Mouse (Mus musculus) heart, adult 2 months (tissue): ENCODE measurements around the gene Prom2. TPM values are rescaled to one million over a fixed set of nuclear protein-coding genes. Genes with fewer than 3 reads are reported as not detected.

Experiments used
- DNase-seq, 2 experiments: peaks; one replicate each; pipeline ENCODE4 v3.0.0; 2021
- H3K27ac ChIP-seq: fragments of 200-600 bp; 2 replicates; pipeline ENCODE4 v1.8.1; 2022
- H3K27me3 ChIP-seq: fragments of 200-500 bp; 2 replicates; pipeline ENCODE4 v1.6.1; 2012; ENCODE audit warnings: mild to moderate bottlenecking, low read length, inconsistent platforms, mixed read lengths; ENCODE audit not compliant: control insufficient read depth, insufficient read depth
- H3K36me3 ChIP-seq: fragments of 200-500 bp; 2 replicates; pipeline ENCODE4 v1.6.1; 2012; ENCODE audit warnings: low read length, inconsistent platforms; ENCODE audit not compliant: control insufficient read depth, insufficient read depth
- H3K4me1 ChIP-seq: fragments of 200-500 bp; 2 replicates; pipeline ENCODE4 v1.6.1; 2011; ENCODE audit warnings: low read length; ENCODE audit not compliant: control insufficient read depth, insufficient read depth
- H3K4me3 ChIP-seq: fragments of 200-600 bp; 2 replicates; pipeline ENCODE4 v1.8.1; 2022
- H3K79me2 ChIP-seq: fragments of 200-500 bp; replicated peaks from 2 replicates; pipeline ENCODE4 v1.6.1; 2012; ENCODE audit warnings: mild to moderate bottlenecking, inconsistent platforms, low read length, moderate library complexity, mixed read lengths; ENCODE audit not compliant: control insufficient read depth, insufficient read depth
- H3K9ac ChIP-seq: fragments of 200-500 bp; 2 replicates; pipeline ENCODE4 v1.6.1; 2012; ENCODE audit warnings: low read depth, mild to moderate bottlenecking, control low read depth, inconsistent platforms, low read length, mixed read lengths
- CTCF ChIP-seq: fragments of 200-600 bp; IDR thresholded peaks from 2 replicates; pipeline ENCODE4 v1.8.1; 2022; ENCODE audit warnings: antibody characterized with exemption, mild to moderate bottlenecking, moderate library complexity
- EP300 ChIP-seq: fragments of 200-500 bp; IDR thresholded peaks from 2 replicates; pipeline ENCODE4 v1.6.1; 2011; ENCODE audit warnings: low read depth, low read length, control low read depth; ENCODE audit not compliant: insufficient read depth
- POLR2A ChIP-seq: fragments of 200-500 bp; IDR thresholded peaks from 2 replicates; pipeline ENCODE4 v1.6.1; 2011; ENCODE audit warnings: mild to moderate bottlenecking, low read depth, low read length, control low read depth; ENCODE audit not compliant: insufficient read depth
- WGBS: fragments of 180-500 bp; shearing (Covaris S2); methylation state at CpG from one replicate; pipeline ENCODE4 v1.1.7; 2018; 5-methylcytosine and 5-hydroxymethylcytosine counted together
- intact Hi-C: fragments of 180-260 bp; cut with DNase I; formaldehyde crosslinking; loops from one replicate; pipeline ENCODE4 v1.15.1; 2025
- polyA plus RNA-seq: library from polyadenylated mRNA; depleted of rRNA; stranded (reverse); fragments of >200 nt; gene quantifications from 2 replicates; pipeline ENCODE4 v1.2.3, GENCODE M21; 2012
- total RNA-seq, 2 experiments: library from RNA; stranded (reverse); gene quantifications; 2 replicates each; pipeline ENCODE4 v1.2.3; 2021

Gene Prom2
- total and polyA plus RNA-seq, 3 experiments, result 0.14 TPM; not detected in 2

DNA sequence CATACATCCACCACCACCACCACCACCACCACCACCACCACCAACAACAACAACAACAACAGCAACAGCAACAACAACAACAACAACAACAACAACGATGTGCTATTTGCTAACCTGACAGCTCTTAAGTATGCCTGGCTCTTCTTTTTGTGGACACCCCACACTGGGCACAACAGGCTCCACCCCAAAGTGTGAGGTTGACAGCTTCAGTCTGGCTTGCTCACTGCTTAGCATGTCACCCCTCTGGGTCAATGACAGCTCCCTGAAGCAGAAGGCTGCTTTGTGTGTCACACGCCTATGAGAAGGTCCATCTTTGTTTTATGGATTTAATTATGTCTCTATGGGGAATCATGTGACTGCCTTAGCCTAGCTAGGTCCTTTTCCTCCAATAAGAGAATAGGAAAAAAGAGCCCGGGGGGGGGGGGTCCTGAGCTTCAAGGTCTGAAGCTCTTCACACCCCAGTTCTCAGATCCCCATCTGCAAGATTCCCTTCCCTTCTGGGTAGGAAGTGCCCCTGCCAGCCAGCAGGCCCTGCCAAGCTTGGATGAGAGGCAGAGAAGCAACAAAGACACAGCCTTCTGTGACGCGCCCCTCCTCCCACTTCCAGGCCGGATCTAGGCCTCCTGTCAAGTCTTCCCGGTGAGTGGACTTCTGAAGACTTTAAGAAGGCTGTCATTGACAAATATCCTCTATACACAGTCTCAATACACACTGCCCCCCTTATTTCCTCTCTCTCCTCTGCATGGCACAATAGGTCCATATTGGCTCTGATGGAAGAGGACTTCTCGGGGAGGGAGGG lies 37.3 kb downstream of the Prom2 start:
- H3K36me3 ChIP-seq, result no peaks in the 10 kb centered on the region
- no peak overlapping the region for H3K4me3 ChIP-seq
- H3K9ac ChIP-seq, result no peak overlapping the region
- intact Hi-C loops, result no loop called here
- WGBS, result 46% methylated on average over 8 of the region's 8 CpGs
- no peaks in the 10 kb centered on the region for H3K79me2 ChIP-seq
- no peaks in the 10 kb centered on the region for H3K27me3 ChIP-seq
- TF ChIP-seq CTCF, result no peak
- no peak for TF ChIP-seq EP300
- no peak for TF ChIP-seq POLR2A
- H3K4me1 ChIP-seq, result no peaks in the 10 kb centered on the region
- DNase-seq, result no peak
- no peak overlapping the region for H3K27ac ChIP-seq

DNA sequence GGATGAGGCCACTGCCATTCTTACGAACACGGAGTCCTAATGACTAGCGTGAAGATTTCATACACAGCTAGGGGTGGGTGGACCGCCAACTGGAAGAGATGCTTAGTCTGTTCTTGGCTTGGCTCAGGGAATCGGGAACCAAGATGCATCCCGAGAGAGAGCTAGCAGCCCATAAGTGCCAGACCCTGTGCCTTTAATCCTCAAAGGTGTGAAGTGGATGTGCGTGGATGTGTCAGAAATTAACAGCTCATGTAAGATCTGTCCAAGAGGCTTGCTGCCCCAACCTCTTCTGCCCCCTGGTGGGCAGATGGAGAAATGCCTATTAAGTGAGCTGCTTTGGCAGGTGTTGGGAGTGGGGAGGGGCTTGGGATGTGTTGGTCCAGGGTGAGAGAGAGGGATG lies 40.2 kb downstream of the Prom2 start:
- no peak overlapping the region for H3K9ac ChIP-seq
- no peaks in the 10 kb centered on the region for H3K4me1 ChIP-seq
- no peak overlapping the region for H3K27ac ChIP-seq
- 0 out of 2 replicates have a peak, but pooled peaks have one; percentile 17 for TF ChIP-seq EP300
- peak; percentile 93 for TF ChIP-seq CTCF
- TF ChIP-seq POLR2A, result no peak
- WGBS, result 39% methylated on average over 7 of the region's 7 CpGs
- intact Hi-C loops, result loop anchor here (1.0 kb wide), 2 partner anchors 39 to 139 kb away; no protein-coding TSS in a partner anchor
- peak; percentile 51 to 67 for DNase-seq
- no peaks in the 10 kb centered on the region for H3K36me3 ChIP-seq
- no peaks in the 10 kb centered on the region for H3K27me3 ChIP-seq
- H3K4me3 ChIP-seq, result no peak overlapping the region
- H3K79me2 ChIP-seq, result no peaks in the 10 kb centered on the region

DNA sequence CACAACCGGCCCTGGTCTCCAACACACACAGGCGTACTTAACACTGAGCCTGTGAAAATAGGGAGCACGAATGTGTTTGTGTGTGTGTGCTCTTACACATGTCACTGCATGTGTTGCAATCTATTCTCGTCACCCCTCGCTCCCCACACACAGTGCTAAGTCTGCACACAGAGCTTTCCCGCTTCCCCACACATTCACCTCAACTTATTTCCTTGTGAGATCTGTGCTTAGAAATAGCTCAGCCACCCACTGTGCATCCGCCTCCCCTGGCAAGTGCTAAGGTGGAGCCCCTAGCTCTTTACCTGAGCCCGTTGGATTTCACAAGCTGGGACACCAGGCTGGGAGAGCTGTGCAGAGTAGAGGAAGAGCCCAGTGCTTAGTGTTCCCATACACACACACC lies 42.5 kb downstream of the Prom2 start:
- Histone ChIP-seq H3K4me1 (no peaks in the 10 kb centered on the region), H3K4me3 (no peak overlapping the region), H3K27ac (no peak overlapping the region), H3K79me2 (no peaks in the 10 kb centered on the region), H3K27me3 (no peaks in the 10 kb centered on the region), H3K36me3 (no peaks in the 10 kb centered on the region), H3K9ac (no peak overlapping the region)
- DNase-seq, result no peak
- WGBS, result 76% methylated on average over 8 of the region's 8 CpGs
- TF ChIP-seq EP300 (no peak), POLR2A (no peak)
- intact Hi-C loops, result no loop called here

DNA sequence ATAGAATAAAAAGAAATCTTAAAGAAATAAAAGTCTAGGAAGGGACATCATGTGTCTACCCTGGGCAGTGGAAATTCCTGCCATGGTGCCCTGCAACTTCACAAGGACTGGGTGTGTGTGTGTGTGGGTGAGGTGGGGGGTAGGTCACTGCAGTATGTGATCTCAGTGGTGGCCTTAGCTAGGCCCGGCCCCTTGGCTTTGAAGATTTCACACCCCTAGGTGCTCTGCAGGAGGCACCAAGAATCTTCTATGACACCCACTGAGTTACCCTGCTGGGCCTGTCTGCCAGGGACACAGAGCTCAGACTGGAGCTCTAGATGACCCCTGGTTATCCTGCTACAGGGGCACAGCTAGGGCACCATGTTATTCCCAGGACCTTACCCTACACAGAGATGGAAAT lies 44.9 kb downstream of the Prom2 start:
- intact Hi-C loops, result no loop called here
- no peak overlapping the region for H3K27ac ChIP-seq
- H3K4me1 ChIP-seq, result no peaks in the 10 kb centered on the region
- no peaks in the 10 kb centered on the region for H3K79me2 ChIP-seq
- H3K27me3 ChIP-seq, result no peaks in the 10 kb centered on the region
- TF ChIP-seq EP300, result no peak
- TF ChIP-seq POLR2A, result no peak
- no peak for TF ChIP-seq CTCF
- no peaks in the 10 kb centered on the region for H3K36me3 ChIP-seq
- H3K9ac ChIP-seq, result no peak overlapping the region
- no peak for DNase-seq
- H3K4me3 ChIP-seq, result no peak overlapping the region
- WGBS, result 54% methylated on average over 1 of the region's 1 CpGs

DNA sequence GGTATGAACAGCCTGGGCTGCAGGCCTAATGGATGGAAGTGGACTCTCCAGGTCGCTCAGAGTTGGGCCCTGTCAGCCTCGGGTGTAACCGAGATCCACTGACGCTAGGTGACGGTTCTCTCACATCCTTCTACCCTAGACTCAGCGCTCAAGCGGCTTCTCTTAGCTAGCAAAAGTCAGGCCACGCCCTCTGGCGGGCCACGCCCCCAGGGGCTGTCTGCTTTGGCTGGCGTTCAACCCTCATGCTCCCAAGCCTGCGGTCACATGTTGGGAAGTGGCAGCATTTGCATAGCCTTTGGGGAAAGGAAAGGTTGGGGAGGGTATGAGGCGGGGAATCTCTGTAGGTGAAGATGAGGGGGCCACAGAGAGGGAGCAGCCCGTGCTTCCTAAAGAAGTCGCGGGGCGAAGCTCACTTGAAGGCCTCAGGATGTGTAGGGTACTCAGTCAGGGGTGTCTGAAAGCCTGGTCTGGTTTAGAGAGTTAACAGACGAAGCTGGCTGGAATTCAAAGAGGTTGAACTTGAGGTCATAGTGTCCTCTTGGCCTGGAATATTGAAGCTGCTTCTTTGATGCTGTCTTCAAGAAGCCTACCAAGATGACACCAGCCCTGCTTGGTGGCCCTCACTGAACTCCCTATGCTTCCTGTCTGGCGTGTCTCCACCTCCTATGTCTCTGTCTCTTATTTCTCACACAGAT lies 56.6 kb downstream of the Prom2 start:
- no peak overlapping the region for H3K4me3 ChIP-seq
- intact Hi-C loops, result no loop called here
- H3K36me3 ChIP-seq, result no peaks in the 10 kb centered on the region
- TF ChIP-seq CTCF (no peak), POLR2A (0 out of 2 replicates have a peak, but pooled peaks have one; percentile 20)
- H3K27ac ChIP-seq, result no peak overlapping the region
- peaks cover 9% of the 10 kb centered on the region; the same call in 1 of the 2 replicates for H3K27me3 ChIP-seq
- no peak overlapping the region for H3K9ac ChIP-seq
- 7% methylated on average over 19 of the region's 19 CpGs for WGBS
- peaks cover 3% of the 10 kb centered on the region for H3K4me1 ChIP-seq
- no peaks in the 10 kb centered on the region for H3K79me2 ChIP-seq
- peak; percentile 77 to 78 for DNase-seq

DNA sequence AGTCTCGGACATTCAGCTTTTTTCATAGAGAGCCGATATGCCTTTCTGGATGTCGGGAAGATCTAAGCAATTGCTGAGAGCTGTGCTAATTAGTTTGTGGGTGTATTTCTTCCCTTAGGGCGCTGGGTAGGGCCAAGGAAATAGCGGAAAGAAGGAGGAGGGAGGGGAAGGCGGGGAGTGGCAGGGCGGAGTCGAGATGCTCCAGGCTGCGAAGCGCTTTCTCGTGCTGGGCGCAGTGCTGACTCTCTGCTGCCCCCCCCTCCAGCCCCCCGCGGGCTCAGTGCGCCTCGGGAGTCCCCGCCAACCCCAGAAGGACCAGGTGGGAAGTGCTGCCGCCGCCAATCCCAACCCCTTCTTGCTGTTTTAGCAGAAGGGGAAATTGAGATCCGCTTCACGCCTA lies 58.3 kb downstream of the Prom2 start:
- no peaks in the 10 kb centered on the region for H3K79me2 ChIP-seq
- H3K27ac ChIP-seq, result peak overlapping the region; percentile 67
- TF ChIP-seq CTCF (no peak), POLR2A (no peak), EP300 (no peak)
- H3K4me3 ChIP-seq, result peak overlapping the region; percentile 57
- H3K4me1 ChIP-seq, result peaks cover 3% of the 10 kb centered on the region
- 3% methylated on average over 21 of the region's 21 CpGs for whole genome bisulfite sequencing
- no peaks in the 10 kb centered on the region for H3K36me3 ChIP-seq
- H3K27me3 ChIP-seq, result peaks cover 9% of the 10 kb centered on the region; the same call in 1 of the 2 replicates
- no peak overlapping the region; the same call in 1 of the 2 replicates for H3K9ac ChIP-seq
- peak; percentile 66 to 67 for DNase-seq
- intact Hi-C loops, result no loop called here
